Mouse (Mus musculus) cortical plate, adult 2 months (tissue): ENCODE data around the gene Phldb2.

ENCODE experiments used
- CTCF ChIP-seq: fragments of 200-500 bp; IDR thresholded peaks from 2 replicates; pipeline ENCODE4 v1.5.1; 2011; ENCODE audit warnings: mild to moderate bottlenecking, control low read depth, low read length; ENCODE audit not compliant: insufficient read depth; ENCODE audit errors: extremely low read depth
- POLR2A ChIP-seq: fragments of 200-500 bp; IDR thresholded peaks from 2 replicates; pipeline ENCODE4 v1.6.1; 2011; ENCODE audit warnings: mild to moderate bottlenecking, low read length, control low read depth; ENCODE audit not compliant: insufficient read depth; ENCODE audit errors: extremely low read depth

DNA sequence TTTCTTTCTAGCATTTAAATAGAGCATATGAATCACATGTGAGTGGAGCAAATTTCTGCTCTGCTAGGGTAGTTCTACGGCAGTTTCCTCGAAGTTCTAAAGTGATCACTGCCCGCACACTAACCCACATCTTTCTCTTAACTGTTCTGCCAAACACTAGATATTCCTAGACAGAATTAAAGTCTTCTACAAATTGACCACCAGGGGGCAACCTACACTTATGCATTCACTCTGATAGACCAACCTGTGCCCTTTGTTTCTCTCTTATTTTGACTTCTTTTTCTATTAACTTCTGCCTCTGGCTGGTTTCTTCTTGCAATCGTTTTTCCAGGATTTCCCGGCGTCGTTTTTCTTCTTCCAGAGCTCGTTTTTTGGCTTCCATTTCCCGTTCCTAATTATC lies 196.5 kb downstream of the Phldb2 start:
- TF ChIP-seq CTCF (peak; percentile 22; the same call in 1 of the 2 replicates), POLR2A (no peak)
